Mouse (Mus musculus) CD4-positive, CD25-positive, alpha-beta regulatory T cell, adult 2 months (primary cell): ENCODE results near the gene Nfatc4.
A peak's percentile ranks its signal among the peaks of the same experiment; 100 is the strongest.

Experiments used
- DNase-seq: peaks from one replicate; pipeline ENCODE4 v3.0.0-alpha.2; 2012; ENCODE audit warnings: low read depth, low spot score

The Nfatc4 gene

DNA sequence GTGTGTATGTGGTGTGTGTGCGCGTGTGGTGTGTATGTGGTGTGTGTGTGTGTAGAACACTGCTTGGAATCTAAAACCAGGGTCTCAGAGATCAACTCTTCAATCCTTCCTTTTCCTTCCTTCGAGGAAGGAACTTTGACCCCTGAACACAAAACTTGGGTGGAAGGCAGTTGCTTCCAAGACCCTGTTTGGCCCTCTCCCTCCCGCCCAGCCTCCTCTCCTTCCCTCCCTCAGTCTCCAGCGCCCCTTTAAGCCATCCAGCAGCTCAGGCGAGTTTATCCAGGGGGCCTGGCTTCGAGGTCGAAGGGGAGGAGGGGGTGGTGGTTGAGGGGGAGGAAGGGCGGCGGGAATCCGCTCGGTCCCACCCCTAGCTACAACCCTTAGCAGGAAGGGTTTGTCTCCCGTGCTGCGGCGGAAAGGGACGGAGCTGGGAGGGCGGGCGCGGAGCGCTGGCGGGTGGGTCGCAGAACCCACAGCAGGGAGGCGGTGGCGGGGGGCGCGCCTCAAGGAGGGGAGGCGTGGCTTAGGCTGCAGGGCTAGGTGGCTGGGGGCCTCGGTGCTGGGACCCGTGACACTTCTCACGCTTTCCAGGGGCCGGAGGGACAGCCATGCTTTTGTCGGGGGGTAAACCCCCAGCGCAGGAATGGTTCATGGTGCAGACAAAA, 30.8 kb downstream of the Nfatc4 start, which contains the start of gene Nynrin:
Gene Nynrin (plus strand): TSS at position 390 of the 665 bp plus-strand sequence.
- peak; percentile 44 for DNase-seq

DNA sequence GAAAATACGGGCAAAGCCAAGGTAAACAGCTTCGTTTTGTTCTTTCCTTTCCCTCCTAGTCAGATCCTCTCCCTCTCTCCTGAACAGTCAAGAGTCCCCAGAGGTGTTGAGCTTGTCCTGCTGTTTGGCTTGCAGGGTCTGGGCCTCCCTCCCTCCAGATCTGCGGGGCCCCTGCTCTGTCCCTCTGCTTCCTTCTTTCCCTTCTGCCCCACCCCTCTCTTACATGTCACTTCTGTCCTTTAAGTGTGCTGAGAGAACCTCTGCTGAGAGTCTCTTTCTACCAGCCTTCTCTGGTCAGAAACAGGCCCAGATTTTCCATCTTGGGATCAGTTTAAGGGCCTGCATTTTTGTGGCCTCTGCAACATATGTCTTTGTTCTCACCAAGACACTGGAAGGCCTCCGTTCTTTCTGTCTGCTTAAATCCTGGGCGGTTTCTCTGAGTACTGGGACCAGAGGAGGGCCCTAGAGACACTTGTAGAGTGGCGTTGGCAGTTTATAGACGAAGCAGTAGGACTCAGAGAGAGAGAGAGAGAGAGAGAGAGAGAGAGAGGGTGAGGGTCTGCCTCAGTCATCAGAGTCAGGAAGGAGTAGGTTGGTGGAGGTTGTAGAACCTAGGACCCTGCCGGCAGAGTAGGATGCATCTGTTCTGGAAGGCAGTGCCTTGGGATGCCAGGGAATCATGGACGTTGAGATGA, 31.6 kb downstream of the Nfatc4 start:
- no peak for DNase-seq

- DNase-seq: no peak
Observed at GRCm38 (mm10) chr14:55855101-55855561, 32.2 kb downstream of the Nfatc4 start.

DNA sequence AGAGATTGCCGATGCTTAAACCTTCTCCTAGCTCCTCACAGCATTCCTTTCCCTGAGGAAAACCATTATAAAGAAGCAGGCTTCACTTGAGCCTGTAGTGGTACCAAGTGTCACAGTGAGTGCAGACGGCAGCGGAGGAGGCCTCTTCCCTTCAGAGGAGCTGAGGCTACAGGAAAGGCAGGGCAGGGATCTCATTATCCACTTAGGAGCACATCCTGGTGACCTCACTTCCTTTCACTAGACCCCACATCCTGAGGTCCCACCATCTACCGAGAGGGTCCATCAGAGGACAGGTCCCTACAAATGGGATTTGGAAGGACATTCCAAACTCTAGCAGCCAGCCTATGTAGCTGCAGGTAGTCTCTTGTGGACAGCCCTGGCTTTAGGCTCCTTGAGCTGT, 34.6 kb downstream of the Nfatc4 start:
- DNase-seq: no peak

DNA sequence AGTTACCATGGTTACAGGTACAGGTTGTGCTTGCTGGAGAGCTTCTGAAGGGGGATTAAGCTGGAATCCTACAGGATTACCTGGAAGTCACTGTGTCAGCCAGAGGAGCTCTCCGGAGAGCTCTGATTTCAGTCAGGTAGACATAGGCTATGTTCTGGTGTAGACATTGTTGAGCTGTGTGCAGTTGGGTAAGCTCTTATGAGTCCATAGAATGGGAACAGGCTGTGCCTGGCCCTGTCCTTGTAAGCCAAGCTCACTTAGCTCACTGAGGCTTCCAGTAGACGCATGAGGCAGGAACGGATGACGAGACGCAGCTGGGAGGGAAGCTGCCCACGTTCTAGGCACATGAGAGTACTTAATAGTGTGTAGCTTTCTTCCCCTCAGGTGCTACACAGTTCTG, 39.2 kb downstream of the Nfatc4 start:
- no peak for DNase-seq

DNA sequence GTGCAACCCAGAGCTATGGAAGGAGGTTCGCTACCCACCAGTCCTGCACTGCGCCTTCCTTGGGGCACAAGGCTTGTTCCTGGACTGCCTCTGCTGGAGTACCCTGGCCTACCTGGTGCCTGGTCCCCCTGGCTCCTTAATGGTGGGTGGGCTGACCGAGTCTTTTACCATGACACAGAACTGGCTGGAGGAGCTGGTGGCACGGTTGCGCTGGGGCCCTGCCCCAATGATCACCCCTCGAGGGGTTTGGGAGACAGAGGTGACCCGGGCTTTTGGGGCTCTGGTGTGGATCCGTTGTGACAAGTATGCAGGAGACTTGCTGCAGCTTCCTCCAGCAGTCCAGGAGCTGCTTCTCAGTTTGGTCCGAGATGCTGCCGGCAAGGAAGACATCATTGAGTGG, 40.0 kb downstream of the Nfatc4 start:
- no peak for DNase-seq

- DNase-seq: peak; percentile 80
Observed at GRCm38 (mm10) chr14:55863773-55864172, 40.8 kb downstream of the Nfatc4 start.

- peak; percentile 58 for DNase-seq
Observed at GRCm38 (mm10) chr14:55866962-55867361, 44.0 kb downstream of the Nfatc4 start.

GRCm38 (mm10) chr14:55868230-55869026, 45.5 kb downstream of the Nfatc4 start:
- no peak for DNase-seq

DNA sequence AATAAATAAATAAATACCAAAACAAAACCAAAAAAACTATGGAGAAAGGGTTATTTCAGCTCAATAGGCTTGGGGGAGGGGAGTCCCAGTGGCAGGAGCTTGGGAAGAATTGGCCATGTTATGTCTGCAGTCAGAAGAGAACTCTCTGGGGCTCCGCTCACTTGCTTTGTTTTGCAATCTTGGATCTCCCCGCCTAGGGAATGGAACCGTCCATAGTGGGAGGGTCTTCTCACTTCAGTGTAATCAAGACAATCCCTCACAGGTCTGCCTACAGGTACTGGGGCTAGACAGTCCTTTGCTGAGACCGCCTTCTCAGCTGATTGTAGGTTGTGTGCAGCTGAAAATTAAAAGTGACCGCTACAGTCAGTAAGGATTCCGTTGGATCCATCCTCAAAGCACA, 46.6 kb downstream of the Nfatc4 start:
- no peak for DNase-seq

DNA sequence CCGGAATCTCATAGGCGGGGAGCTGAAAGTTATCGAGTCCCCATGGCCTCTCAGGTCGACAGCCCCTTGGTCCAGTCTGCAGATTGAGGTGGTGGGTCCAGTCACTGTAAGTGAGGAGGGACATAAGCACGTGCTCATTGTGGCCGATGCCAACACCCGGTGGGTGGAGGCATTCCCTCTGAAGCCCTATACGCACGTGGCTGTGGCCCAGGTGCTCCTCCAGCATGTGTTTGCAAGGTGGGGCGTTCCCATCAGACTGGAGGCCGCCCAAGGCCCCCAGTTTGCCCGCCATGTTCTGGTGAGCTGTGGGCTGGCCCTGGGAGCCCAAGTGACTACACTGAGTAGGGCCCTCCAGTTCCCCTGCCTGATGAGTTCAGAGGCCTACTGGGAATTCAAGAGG, 49.1 kb downstream of the Nfatc4 start:
- no peak for DNase-seq

DNA sequence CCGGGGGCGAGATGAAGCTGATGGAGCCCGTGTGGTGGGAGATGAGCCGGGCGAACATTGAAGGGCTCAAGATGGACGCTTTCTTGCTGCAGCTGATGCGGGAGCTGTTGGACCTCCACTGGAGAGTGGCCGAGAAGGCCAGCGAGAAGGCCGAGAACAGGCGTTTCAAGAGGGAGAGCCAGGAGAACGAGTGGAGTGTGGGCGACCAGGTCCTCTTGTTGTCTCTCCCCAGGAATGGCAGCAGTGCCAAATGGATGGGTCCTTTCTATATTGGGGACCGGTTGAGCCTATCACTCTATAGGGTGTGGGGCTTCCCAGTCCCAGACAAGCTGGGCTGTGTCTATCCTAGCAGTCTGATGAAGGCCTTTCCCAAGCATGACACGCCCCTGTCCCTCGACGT, 49.6 kb downstream of the Nfatc4 start:
- no peak for DNase-seq

- no peak for DNase-seq
Observed at GRCm38 (mm10) chr14:55873242-55873713, 50.3 kb downstream of the Nfatc4 start.

GRCm38 (mm10) chr14:55873714-55874683, 51.1 kb downstream of the Nfatc4 start:
- peak; percentile 86 for DNase-seq

GRCm38 (mm10) chr14:55877469-55878315, 54.7 kb downstream of the Nfatc4 start:
- no peak for DNase-seq

GRCm38 (mm10) chr14:55878316-55878940, 55.5 kb downstream of the Nfatc4 start:
- no peak for DNase-seq

- DNase-seq: peak; percentile 91
Observed at GRCm38 (mm10) chr14:55879623-55880022, 56.7 kb downstream of the Nfatc4 start.

GRCm38 (mm10) chr14:55880982-55881381, 58.0 kb downstream of the Nfatc4 start:
- no peak for DNase-seq

GRCm38 (mm10) chr14:55882171-55882641, 59.3 kb downstream of the Nfatc4 start:
- peak; percentile 52 for DNase-seq
